In genomic region chr1:180404706-180405105, GRCm38 (mm10) we compare ENCODE assay signal across 9 mouse cellular contexts.
DNase-seq lines count a peak whose midpoint lies in the region; ATAC-seq and TF ChIP-seq lines count a peak whose summit lies in the region.
"Had no signal": no experiment of that assay in that cellular context is flagged by ENCODE, and none has a peak within 500 bp of the region (broad histone marks: within the 10 kb centered on the region; RNA-seq: fewer than 3 reads in every experiment).

No protein-coding gene starts in this region.

- DNase-seq in left cerebral cortex, adult 2 months (ENCODE audit: extremely low spot score in 1 of 2, low spot score in 2 of 2): no peak
- DNase-seq in left cerebral cortex, postnatal 36 days (ENCODE audit: low spot score in 2 of 2): no peak
- no peak for DNase-seq in embryonic facial prominence, embryonic 11.5 days (ENCODE audit: low spot score)
- no peak for DNase-seq in liver, embryonic 13.5 days
- no peak for DNase-seq in frontal cortex, postnatal 14 days (ENCODE audit: low spot score in 2 of 2)
- no peak for DNase-seq in frontal cortex, postnatal 36 days (ENCODE audit: low spot score in 2 of 2)
- DNase-seq: cerebellum, postnatal 14 days; gastrocnemius, postnatal 14 days had no signal

- 93% methylated on average over 3 of the region's 3 CpGs for WGBS in embryonic facial prominence, embryonic 11.5 days
- 69% methylated on average over 3 of the region's 3 CpGs for WGBS in heart, embryonic 16.5 days
- 68% methylated on average over 3 of the region's 3 CpGs for WGBS in liver, embryonic 13.5 days (ENCODE audit: insufficient replicate concordance)

- TF ChIP-seq CTCF in left cerebral cortex, adult 2 months (IDR thresholded peaks at IDR 0.05): no peak

- intact Hi-C loops in left cerebral cortex, adult 2 months (cut with DNase I): loop anchor here (5.0 kb wide), 1 partner anchor 237 kb away; no protein-coding TSS in a partner anchor
- intact Hi-C loops in left cerebral cortex, postnatal 36 days (cut with DNase I): loop anchor here (5.0 kb wide), 1 partner anchor 72 kb away; the partner anchor contains the start of gene Itpkb

- no peaks in the 10 kb centered on the region for H3K36me3 ChIP-seq in embryonic facial prominence, embryonic 11.5 days (replicated peaks; ENCODE audit: control insufficient read depth, insufficient read depth, low read depth, low read length)
- no peaks in the 10 kb centered on the region for H3K36me3 ChIP-seq in heart, embryonic 16.5 days (ENCODE audit: control insufficient read depth, insufficient read depth)
- no peaks in the 10 kb centered on the region for H3K36me3 ChIP-seq in liver, embryonic 13.5 days

- no peaks in the 10 kb centered on the region for H3K9me3 ChIP-seq in embryonic facial prominence, embryonic 11.5 days (replicated peaks; ENCODE audit: control insufficient read depth, low read length)
- no peaks in the 10 kb centered on the region for H3K9me3 ChIP-seq in heart, embryonic 16.5 days (replicated peaks; ENCODE audit: control insufficient read depth, low read length)
- no peaks in the 10 kb centered on the region for H3K9me3 ChIP-seq in liver, embryonic 13.5 days (replicated peaks)

- peak overlapping the region; percentile 75 for H3K27ac ChIP-seq in left cerebral cortex, adult 2 months
- peak overlapping the region; percentile 78 for H3K27ac ChIP-seq in embryonic facial prominence, embryonic 11.5 days (replicated peaks; ENCODE audit: low read depth, low read length)
- H3K27ac ChIP-seq in heart, embryonic 16.5 days (ENCODE audit: low read length): peak overlapping the region; percentile 87
- H3K27ac ChIP-seq in liver, embryonic 13.5 days: peak overlapping the region; percentile 76

- no peak overlapping the region; the same call in 1 of the 2 replicates for H3K9ac ChIP-seq in embryonic facial prominence, embryonic 11.5 days (replicated peaks; ENCODE audit: low read length)
- 0 out of 2 replicates have a peak overlapping the region, but pooled peaks have one; percentile 12 for H3K9ac ChIP-seq in heart, embryonic 16.5 days (ENCODE audit: low read length)
- no peak overlapping the region for H3K9ac ChIP-seq in liver, embryonic 13.5 days

- H3K27me3 ChIP-seq in embryonic facial prominence, embryonic 11.5 days (ENCODE audit: control insufficient read depth, insufficient read depth, low read length): no peaks in the 10 kb centered on the region
- no peaks in the 10 kb centered on the region for H3K27me3 ChIP-seq in heart, embryonic 16.5 days (ENCODE audit: control insufficient read depth, insufficient read depth, low read length)
- H3K27me3 ChIP-seq in liver, embryonic 13.5 days: no peaks in the 10 kb centered on the region

- no peak for ATAC-seq in embryonic facial prominence, embryonic 11.5 days (replicated peaks; ENCODE audit: insufficient number of reproducible peaks, low FRiP score, low TSS enrichment, low read depth)
- no peak for ATAC-seq in heart, embryonic 16.5 days (replicated peaks; ENCODE audit: extremely low read depth, insufficient read depth, low FRiP score)
- no peak for ATAC-seq in liver, embryonic 13.5 days (ENCODE audit: low read depth)

- H3K4me2 ChIP-seq in embryonic facial prominence, embryonic 11.5 days (ENCODE audit: low read depth, low read length): no peak overlapping the region
- H3K4me2 ChIP-seq in heart, embryonic 16.5 days (ENCODE audit: low read depth, low read length): no peak overlapping the region
- H3K4me2 ChIP-seq in liver, embryonic 13.5 days: peak overlapping the region; percentile 38; the same call in 1 of the 2 replicates

- H3K4me3 ChIP-seq in left cerebral cortex, adult 2 months: no peak overlapping the region
- no peak overlapping the region for H3K4me3 ChIP-seq in embryonic facial prominence, embryonic 11.5 days (ENCODE audit: low read depth, low read length)
- no peak overlapping the region for H3K4me3 ChIP-seq in heart, embryonic 16.5 days (ENCODE audit: low read length)
- H3K4me3 ChIP-seq in liver, embryonic 13.5 days (replicated peaks): no peak overlapping the region

- peaks cover 5% of the 10 kb centered on the region; the same call in 1 of the 2 replicates for H3K4me1 ChIP-seq in embryonic facial prominence, embryonic 11.5 days (ENCODE audit: control insufficient read depth, insufficient read depth, low read length)
- peaks cover 75% of the 10 kb centered on the region for H3K4me1 ChIP-seq in heart, embryonic 16.5 days (ENCODE audit: control insufficient read depth, insufficient read depth, low read length)
- peaks cover 56% of the 10 kb centered on the region for H3K4me1 ChIP-seq in liver, embryonic 13.5 days (replicated peaks)
